Mouse (Mus musculus): Measurements from ENCODE around the gene Kbtbd13.

DNA sequence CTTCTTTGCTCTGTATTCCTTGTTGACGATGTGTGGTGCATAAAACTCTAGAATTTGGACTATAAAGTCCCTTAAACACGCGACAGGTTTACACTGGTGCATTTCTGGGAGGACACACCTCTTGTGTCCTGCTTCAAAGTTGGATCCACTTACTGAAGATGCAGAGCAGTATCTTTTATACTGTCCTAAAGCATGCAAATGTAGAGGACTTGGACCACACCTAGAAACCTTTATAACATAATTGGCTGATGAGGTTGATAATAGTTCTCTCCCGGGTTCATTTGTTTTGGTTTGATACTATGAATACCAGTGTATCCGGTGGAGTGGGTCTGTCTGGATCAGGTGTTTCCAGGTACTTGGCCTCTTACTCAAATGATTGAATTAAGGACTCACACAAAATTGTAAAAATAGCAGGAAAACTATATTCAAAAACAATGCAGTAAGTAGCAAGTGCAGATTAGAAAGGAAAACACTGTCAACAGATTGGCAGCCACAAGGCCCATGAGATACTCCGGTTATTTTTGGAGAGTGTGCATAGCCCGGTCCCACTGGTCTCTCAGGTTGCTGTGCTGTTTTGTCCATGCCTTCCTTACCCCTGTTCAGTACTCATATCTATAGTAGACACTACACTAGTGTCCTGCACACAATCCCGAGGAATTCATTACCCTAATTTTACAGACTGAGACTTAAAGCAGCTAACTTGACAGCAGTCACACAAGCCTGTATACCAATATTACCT, 44.2 kb downstream of the Kbtbd13 start:
- TF ChIP-seq CTCF (IDR thresholded peaks at IDR 0.05; ENCODE audit: extremely low read depth, insufficient read depth, insufficient read length, insufficient replicate concordance), result no peak
- TF ChIP-seq POLR2A (IDR thresholded peaks at IDR 0.05; ENCODE audit: low read depth, low read length), result no peak
